Mouse (Mus musculus): ENCODE results near the gene Fgf14.
"Not testable (repeated sequence)": the region's sequence is repeated elsewhere in the genome, so short reads cannot be mapped to it uniquely, and the experiment has no call there.

Fgf14 gene

GRCm38 (mm10) chr14:124474066-124474667 is 202.8 kb downstream of the Fgf14 start:
- no peak for DNase-seq (ENCODE audit: low spot score)

- no peak for DNase-seq (ENCODE audit: low spot score)
These were observed 206.0 kb downstream of the Fgf14 start for GRCm38 (mm10) chr14:124470909-124471308.

GRCm38 (mm10) chr14:124455120-124455519 is 221.8 kb downstream of the Fgf14 start:
- DNase-seq (ENCODE audit: low spot score): no peak

GRCm38 (mm10) chr14:124446096-124446840 is 230.7 kb downstream of the Fgf14 start:
- DNase-seq (ENCODE audit: low spot score): no peak

- no peak for DNase-seq (ENCODE audit: low spot score)
These were observed 232.1 kb downstream of the Fgf14 start for GRCm38 (mm10) chr14:124444831-124445230.

GRCm38 (mm10) chr14:124439298-124439697 is 237.6 kb downstream of the Fgf14 start:
- not testable (repeated sequence) for DNase-seq (ENCODE audit: low spot score)

GRCm38 (mm10) chr14:124411890-124412289 is 265.0 kb downstream of the Fgf14 start:
- DNase-seq (ENCODE audit: low spot score): no peak

GRCm38 (mm10) chr14:124410945-124411344 is 266.0 kb downstream of the Fgf14 start:
- no peak for DNase-seq (ENCODE audit: low spot score)

GRCm38 (mm10) chr14:124328391-124328790 is 348.5 kb downstream of the Fgf14 start:
- no peak for DNase-seq (ENCODE audit: low spot score)

GRCm38 (mm10) chr14:124319017-124319718 is 357.8 kb downstream of the Fgf14 start:
- DNase-seq (ENCODE audit: low spot score): no peak

GRCm38 (mm10) chr14:124315513-124315912 is 361.4 kb downstream of the Fgf14 start:
- DNase-seq (ENCODE audit: low spot score): no peak

- DNase-seq (ENCODE audit: low spot score): no peak
These were observed 389.9 kb downstream of the Fgf14 start for GRCm38 (mm10) chr14:124287027-124287426.

GRCm38 (mm10) chr14:124278384-124278944 is 398.5 kb downstream of the Fgf14 start:
- no peak for DNase-seq (ENCODE audit: low spot score)

GRCm38 (mm10) chr14:124266977-124267376 is 409.9 kb downstream of the Fgf14 start:
- no peak for DNase-seq (ENCODE audit: low spot score)

GRCm38 (mm10) chr14:124264541-124265059 is 412.3 kb downstream of the Fgf14 start:
- DNase-seq (ENCODE audit: low spot score): no peak

GRCm38 (mm10) chr14:124263199-124263598 is 413.7 kb downstream of the Fgf14 start:
- no peak for DNase-seq (ENCODE audit: low spot score)

GRCm38 (mm10) chr14:124247517-124247916 is 429.4 kb downstream of the Fgf14 start:
- no peak for DNase-seq (ENCODE audit: low spot score)

GRCm38 (mm10) chr14:124223445-124223844 is 453.5 kb downstream of the Fgf14 start:
- DNase-seq (ENCODE audit: low spot score): no peak

- no peak for DNase-seq (ENCODE audit: low spot score)
These were observed 454.5 kb downstream of the Fgf14 start for GRCm38 (mm10) chr14:124222447-124222846.

GRCm38 (mm10) chr14:124220979-124221378 is 455.9 kb downstream of the Fgf14 start:
- DNase-seq (ENCODE audit: low spot score): no peak

- DNase-seq (ENCODE audit: low spot score): no peak
These were observed 481.1 kb downstream of the Fgf14 start for GRCm38 (mm10) chr14:124195806-124196205.

- DNase-seq (ENCODE audit: low spot score): no peak
These were observed 481.6 kb downstream of the Fgf14 start for GRCm38 (mm10) chr14:124195331-124195730.

- DNase-seq (ENCODE audit: low spot score): no peak
These were observed 484.1 kb downstream of the Fgf14 start for GRCm38 (mm10) chr14:124192815-124193142.
